Mouse (Mus musculus): ENCODE results near the gene Mark2. TPM values are rescaled to one million over a fixed set of nuclear protein-coding genes. Genes with fewer than 3 reads are reported as not detected.
A peak's percentile ranks its signal among the peaks of the same experiment; 100 is the strongest.

The Mark2 gene
- polyA plus RNA-seq, 1 experiment, result 38.5 TPM

DNA sequence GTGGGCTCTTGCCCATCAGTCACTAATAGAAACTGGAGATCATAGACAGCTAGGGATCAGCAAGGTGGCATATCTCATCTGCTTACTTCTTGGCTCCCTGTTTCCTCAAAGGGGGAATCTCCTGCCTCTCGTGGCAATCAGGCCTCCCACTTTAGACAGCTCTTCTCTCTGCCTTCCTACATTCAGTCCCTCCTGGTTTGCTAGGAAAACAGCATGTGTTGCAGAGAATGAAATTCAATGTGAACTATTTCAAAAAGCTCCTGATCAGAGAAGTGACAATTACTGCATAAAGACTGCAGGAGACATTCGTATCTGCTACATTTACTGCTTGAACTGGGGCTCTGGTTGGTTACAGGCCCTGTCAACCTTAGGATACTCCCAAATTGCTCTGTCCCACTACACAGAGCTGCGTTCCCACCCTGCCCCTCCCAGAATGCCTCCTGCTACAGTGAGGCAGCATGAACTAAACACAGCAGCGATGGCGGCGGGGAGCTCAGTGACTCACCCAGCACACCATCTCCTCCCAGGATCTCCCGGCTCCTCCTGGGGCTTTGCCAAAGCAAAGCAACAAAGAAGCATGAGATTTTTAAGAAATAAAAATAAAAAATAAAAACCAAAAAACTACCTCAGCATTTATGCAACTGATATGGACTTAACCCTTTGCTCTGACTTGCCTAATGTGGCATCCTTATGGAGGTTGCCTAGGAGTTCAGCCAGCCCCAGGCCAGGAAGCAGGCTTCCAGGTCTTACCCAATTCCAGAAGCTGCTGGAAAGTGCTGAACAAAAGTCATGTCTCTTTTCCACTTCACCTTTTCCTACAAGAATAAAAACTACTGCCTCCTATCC lies 39.8 kb downstream of the Mark2 start:
- Histone ChIP-seq H3K27ac (ENCODE audit: insufficient read depth, low read length) (peak overlapping the region; percentile 92), H3K4me3 (ENCODE audit: insufficient read depth, low read length) (no peak overlapping the region), H3K4me1 (ENCODE audit: control insufficient read depth, insufficient read depth, low read length) (peaks cover 19% of the 10 kb centered on the region)
- TF ChIP-seq POLR2A (IDR thresholded peaks at IDR 0.05; ENCODE audit: low read depth, low read length) (no peak), CTCF (IDR thresholded peaks at IDR 0.05; ENCODE audit: borderline replicate concordance, insufficient read depth, low read length) (no peak)

DNA sequence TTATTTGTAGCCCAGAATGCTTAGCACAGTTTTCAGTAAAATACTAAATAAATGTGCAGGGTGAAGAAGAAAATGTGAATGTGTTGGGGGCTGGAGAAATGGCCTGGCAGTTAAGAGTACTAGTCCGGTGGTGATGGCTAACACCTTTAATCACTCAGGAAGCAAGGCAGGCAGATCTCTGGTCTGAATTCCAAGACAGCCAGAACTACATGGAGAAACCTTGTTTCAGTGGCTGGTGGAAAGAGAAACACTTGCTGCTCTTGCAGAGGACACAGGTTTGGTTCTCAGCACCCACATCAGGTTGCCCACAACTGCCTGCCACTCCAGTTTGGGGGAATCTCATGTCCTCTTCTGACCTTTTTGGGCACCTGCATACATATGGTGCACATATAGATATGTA lies 41.6 kb downstream of the Mark2 start:
- TF ChIP-seq CTCF (IDR thresholded peaks at IDR 0.05; ENCODE audit: borderline replicate concordance, insufficient read depth, low read length), result no peak
- TF ChIP-seq POLR2A (IDR thresholded peaks at IDR 0.05; ENCODE audit: low read depth, low read length), result no peak
- Histone ChIP-seq H3K4me1 (ENCODE audit: control insufficient read depth, insufficient read depth, low read length) (peaks cover 24% of the 10 kb centered on the region), H3K4me3 (ENCODE audit: insufficient read depth, low read length) (no peak overlapping the region), H3K27ac (ENCODE audit: insufficient read depth, low read length) (no peak overlapping the region)

DNA sequence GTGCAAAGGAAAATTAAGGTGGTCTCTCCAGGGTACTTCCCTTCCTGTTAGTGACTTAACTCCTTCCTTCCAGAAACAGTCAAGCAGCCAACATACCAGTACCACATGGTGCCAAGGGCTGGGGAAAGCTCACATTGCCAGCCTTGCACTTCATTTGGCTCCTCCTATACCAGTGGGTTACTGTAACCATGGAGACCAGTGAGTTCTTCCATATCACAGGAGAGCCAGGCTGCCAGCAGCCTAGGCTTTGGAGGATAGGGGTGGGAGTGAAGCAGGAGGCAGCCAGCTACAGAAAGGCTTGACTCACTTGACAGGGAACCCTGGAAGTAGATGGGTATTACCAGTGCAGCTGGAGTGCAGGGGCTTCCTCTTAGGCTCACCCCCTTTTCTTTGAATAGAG lies 42.6 kb downstream of the Mark2 start:
- H3K4me3 ChIP-seq (ENCODE audit: insufficient read depth, low read length), result no peak overlapping the region
- no peak overlapping the region for H3K27ac ChIP-seq (ENCODE audit: insufficient read depth, low read length)
- H3K4me1 ChIP-seq (ENCODE audit: control insufficient read depth, insufficient read depth, low read length), result peaks cover 21% of the 10 kb centered on the region
- no peak for TF ChIP-seq POLR2A (IDR thresholded peaks at IDR 0.05; ENCODE audit: low read depth, low read length)
- no peak for TF ChIP-seq CTCF (IDR thresholded peaks at IDR 0.05; ENCODE audit: borderline replicate concordance, insufficient read depth, low read length)

DNA sequence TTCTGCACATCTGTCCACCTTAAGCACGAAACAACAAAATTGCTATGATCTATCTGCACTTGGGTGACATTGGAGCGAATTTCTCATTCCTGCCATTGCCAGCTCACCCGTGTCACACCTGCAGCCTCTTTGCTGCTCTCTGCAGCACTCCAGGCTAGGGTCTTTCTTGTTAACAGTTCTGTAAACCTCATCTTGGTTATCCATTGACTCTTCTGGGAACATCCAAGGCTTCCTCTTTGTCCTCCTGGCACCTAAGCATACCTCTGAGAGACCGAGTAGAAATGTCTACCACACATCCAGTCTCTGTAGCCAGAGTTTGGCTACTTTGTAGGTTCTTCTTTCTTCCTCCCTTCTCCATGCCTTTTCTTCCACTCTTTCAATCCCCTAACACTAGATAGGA lies 45.7 kb downstream of the Mark2 start:
- H3K27ac ChIP-seq (ENCODE audit: insufficient read depth, low read length), result no peak overlapping the region

DNA sequence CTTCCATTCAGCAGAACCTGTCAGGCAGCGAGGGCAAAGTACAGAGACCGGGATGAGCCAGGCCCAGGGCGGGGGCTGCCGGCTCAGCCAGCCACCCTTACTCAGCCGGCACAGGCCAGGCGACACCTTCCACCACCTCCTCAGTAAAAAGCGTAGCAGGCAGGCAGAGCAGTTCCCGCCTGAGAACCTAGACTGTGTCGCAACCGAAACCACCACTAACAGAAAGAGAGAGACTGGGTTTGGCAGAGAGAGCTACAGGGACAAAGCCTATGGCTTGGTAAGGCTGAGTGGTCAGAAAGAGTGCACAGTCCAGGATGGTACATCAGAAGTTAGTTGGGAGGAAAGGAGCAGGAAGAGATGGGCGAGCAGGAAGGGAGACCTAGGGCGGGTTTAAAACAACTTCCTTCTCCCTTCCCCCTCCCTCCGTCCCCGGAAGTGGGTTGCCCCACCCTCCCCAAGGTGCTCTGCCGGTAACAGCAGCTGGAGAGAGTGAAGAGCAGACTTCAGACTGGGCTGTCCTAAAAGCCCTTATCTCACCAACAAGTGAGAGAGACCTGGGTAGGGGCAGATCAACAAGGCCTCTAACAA lies 46.5 kb downstream of the Mark2 start:
- Histone ChIP-seq H3K4me3 (ENCODE audit: insufficient read depth, low read length) (no peak overlapping the region), H3K27ac (ENCODE audit: insufficient read depth, low read length) (no peak overlapping the region), H3K4me1 (ENCODE audit: control insufficient read depth, insufficient read depth, low read length) (peaks cover 11% of the 10 kb centered on the region)
- TF ChIP-seq CTCF (IDR thresholded peaks at IDR 0.05; ENCODE audit: borderline replicate concordance, insufficient read depth, low read length) (no peak), POLR2A (IDR thresholded peaks at IDR 0.05; ENCODE audit: low read depth, low read length) (no peak)

More for the DNA sequence above, 45.7 kb downstream of the Mark2 start:
- TF ChIP-seq POLR2A (IDR thresholded peaks at IDR 0.05; ENCODE audit: low read depth, low read length) (no peak), CTCF (IDR thresholded peaks at IDR 0.05; ENCODE audit: borderline replicate concordance, insufficient read depth, low read length) (no peak)
- Histone ChIP-seq H3K4me1 (ENCODE audit: control insufficient read depth, insufficient read depth, low read length) (peaks cover 11% of the 10 kb centered on the region), H3K4me3 (ENCODE audit: insufficient read depth, low read length) (no peak overlapping the region)

DNA sequence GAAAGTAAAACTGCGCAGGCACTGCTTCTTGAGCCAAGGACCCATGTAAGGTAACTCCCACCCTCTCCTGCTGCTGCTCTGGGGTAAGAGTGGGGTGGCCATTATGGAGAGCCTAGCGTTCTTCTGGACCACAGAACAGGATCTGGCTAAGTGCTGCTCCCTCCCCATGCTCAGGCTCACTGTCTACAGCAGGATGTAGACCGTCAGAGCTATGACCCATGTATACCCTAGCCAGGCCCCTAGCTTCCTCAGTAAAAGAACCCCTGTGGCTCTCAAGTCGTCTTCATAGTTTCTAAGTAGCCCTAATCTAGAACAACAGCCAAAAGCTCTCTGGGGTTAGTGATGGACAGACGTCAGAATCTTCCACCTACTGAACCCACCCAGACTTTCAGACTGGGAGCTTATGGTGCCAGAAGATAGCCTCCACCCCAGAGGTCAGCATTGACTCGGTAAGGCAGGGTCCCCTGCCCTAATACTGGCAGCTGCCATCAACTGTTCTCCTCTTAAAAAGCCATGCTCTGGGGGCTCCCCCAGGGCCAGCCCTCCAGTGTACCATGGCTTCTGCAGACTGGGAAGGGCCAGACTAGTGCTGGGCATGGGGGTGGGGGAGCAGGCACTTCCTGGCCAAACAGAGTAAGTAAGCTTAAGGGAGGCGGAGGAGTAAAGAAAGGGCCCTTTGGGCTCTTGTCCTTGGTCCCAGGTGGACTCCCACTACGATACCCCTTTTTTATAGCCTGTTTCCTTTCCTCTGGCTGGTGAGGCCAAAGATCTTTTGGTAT lies 47.4 kb downstream of the Mark2 start:
- no peak for TF ChIP-seq POLR2A (IDR thresholded peaks at IDR 0.05; ENCODE audit: low read depth, low read length)
- no peak for TF ChIP-seq CTCF (IDR thresholded peaks at IDR 0.05; ENCODE audit: borderline replicate concordance, insufficient read depth, low read length)
- H3K4me3 ChIP-seq (ENCODE audit: insufficient read depth, low read length), result no peak overlapping the region
- no peak overlapping the region for H3K27ac ChIP-seq (ENCODE audit: insufficient read depth, low read length)
- H3K4me1 ChIP-seq (ENCODE audit: control insufficient read depth, insufficient read depth, low read length), result peaks cover 11% of the 10 kb centered on the region

DNA sequence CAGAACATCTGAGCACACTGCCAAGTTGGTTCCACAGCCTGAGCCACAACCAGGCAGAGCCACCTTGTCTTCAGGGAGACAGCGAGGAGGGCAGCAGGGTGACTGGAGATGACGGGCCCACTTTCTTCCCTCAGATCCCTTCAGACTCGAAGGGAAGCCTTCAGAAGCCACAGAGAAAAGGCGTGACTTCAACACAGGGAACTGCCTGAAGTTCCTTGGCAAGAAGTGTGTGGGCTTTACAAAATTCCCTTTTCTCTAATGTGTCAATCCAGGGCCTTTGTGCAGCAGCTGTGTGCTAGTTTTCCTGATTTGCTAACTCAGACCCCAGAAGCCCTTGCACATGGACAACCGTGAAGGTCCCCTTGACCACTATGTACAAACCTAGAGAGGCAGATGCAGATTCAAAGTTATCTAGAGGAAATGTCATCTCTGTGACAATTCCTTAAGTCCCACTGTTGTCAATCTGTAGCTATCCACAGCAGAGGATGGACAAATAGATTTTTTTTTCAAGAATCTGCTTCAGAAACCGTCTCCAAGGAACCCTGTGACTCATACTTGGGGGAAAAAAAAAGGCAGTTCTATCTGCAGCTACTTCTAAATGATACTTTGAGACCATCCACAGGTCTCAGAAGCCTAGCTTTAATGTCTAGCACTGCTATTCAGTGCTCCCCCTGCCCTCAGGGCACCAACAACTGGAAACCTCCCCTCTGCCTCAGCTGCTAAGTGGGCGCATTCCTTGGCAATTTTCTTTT lies 49.5 kb downstream of the Mark2 start:
- TF ChIP-seq CTCF (IDR thresholded peaks at IDR 0.05; ENCODE audit: borderline replicate concordance, insufficient read depth, low read length) (no peak), POLR2A (IDR thresholded peaks at IDR 0.05; ENCODE audit: low read depth, low read length) (no peak)
- Histone ChIP-seq H3K4me3 (ENCODE audit: insufficient read depth, low read length) (no peak overlapping the region), H3K4me1 (ENCODE audit: control insufficient read depth, insufficient read depth, low read length) (peaks cover 11% of the 10 kb centered on the region), H3K27ac (ENCODE audit: insufficient read depth, low read length) (no peak overlapping the region)

DNA sequence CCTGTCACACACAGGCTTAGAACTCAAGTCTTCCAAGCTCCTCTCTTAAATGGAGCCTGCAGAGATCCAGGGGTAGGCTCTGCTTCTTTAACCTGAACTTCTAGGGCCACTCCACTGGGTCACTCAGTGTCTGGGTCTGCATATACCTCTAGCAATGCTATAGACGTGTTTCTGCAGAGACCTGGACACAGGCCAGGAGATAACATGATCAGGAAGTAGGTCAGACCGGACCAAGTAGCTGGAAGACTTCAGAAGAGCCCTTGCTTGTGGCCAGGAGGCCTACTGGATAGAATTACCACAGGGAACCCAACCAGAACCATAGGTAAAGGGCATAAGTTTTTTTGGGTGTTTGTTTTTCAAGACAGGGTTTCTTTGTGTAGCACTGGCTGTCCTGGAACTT lies 51.9 kb downstream of the Mark2 start:
- Histone ChIP-seq H3K4me3 (ENCODE audit: insufficient read depth, low read length) (no peak overlapping the region), H3K27ac (ENCODE audit: insufficient read depth, low read length) (no peak overlapping the region), H3K4me1 (ENCODE audit: control insufficient read depth, insufficient read depth, low read length) (peaks cover 6% of the 10 kb centered on the region)
- TF ChIP-seq CTCF (IDR thresholded peaks at IDR 0.05; ENCODE audit: borderline replicate concordance, insufficient read depth, low read length) (no peak), POLR2A (IDR thresholded peaks at IDR 0.05; ENCODE audit: low read depth, low read length) (no peak)

DNA sequence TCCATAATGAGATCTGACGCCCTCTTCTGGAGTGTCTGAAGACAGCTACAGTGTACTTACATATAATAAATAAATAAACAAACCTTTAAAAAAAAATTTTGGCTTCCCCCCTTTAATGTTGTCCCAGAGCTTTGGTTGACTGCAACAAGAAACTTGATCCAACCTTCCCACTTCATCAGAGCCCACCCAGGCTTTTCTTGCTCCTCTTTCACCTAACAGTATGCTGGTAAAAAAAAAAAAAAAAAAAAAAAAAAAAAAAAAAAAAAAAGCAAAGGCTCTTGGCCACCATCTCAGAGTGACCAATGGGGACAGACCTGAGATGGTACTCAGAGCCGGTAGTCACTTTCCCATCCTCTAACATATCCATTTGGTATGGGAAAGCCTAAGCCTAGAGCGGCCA lies 53.4 kb downstream of the Mark2 start:
- no peak for TF ChIP-seq POLR2A (IDR thresholded peaks at IDR 0.05; ENCODE audit: low read depth, low read length)
- no peak for TF ChIP-seq CTCF (IDR thresholded peaks at IDR 0.05; ENCODE audit: borderline replicate concordance, insufficient read depth, low read length)
- Histone ChIP-seq H3K4me1 (ENCODE audit: control insufficient read depth, insufficient read depth, low read length) (peaks cover 6% of the 10 kb centered on the region), H3K27ac (ENCODE audit: insufficient read depth, low read length) (no peak overlapping the region), H3K4me3 (ENCODE audit: insufficient read depth, low read length) (no peak overlapping the region)

All from embryonic fibroblast, embryonic 13.5 days (primary cell).